Mouse (Mus musculus) lung, adult 2 months (tissue): Measurements from ENCODE around the gene Chst10.

Source experiments
- CTCF ChIP-seq: fragments of 200-500 bp; IDR thresholded peaks from 2 replicates; pipeline ENCODE4 v1.5.1; 2011; ENCODE audit warnings: mild to moderate bottlenecking, low read length, control low read depth; ENCODE audit not compliant: insufficient read depth
- POLR2A ChIP-seq: fragments of 200-500 bp; IDR thresholded peaks from 2 replicates; pipeline ENCODE4 v1.6.1; 2011; ENCODE audit warnings: low read depth, mild to moderate bottlenecking, control low read depth, low read length, borderline replicate concordance; ENCODE audit errors: extremely low read depth

GRCm38 (mm10) chr1:38816306-38816705 lies 81.7 kb downstream of the Chst10 start:
- no peak for TF ChIP-seq CTCF
- no peak for TF ChIP-seq POLR2A
